Mouse (Mus musculus) G1E (cell line): ENCODE data around the gene Crtac1.

Experiments
- CTCF ChIP-seq: IDR thresholded peaks from 2 replicates; pipeline ENCODE4 v1.5.1; 2012; ENCODE audit warnings: low read depth, low read length, inconsistent platforms, mixed read lengths
- GATA1 ChIP-seq: IDR thresholded peaks from 2 replicates; pipeline ENCODE4 v1.6.1; 2012; ENCODE audit warnings: borderline replicate concordance, low read length, inconsistent platforms, mixed read lengths

DNA sequence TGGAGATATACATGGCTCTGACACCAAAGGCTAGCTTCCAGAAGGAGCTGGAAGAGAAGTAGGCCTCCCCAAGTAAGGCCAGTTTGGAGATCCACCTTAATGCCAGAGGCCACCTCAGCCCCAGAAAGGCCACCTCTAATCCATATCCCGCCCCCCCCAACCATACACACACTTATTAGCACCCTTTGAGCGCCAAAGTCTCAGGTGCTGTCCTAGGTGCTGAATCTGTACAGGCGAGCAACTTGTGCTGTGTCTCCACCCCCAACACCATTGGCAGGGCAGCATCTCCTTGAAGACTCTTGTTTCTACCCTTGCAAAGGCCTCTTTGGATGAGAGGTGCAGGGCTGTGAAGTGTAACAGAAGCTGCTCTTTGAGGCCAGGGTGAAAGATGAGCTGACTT lies 6.4 kb downstream of the Crtac1 start:
- TF ChIP-seq CTCF (no peak), GATA1 (no peak)
